Mouse (Mus musculus) neural tube, embryonic 11.5 days (tissue): ENCODE data around the gene Med14. TPM values are rescaled to one million over a fixed set of nuclear protein-coding genes. Genes with fewer than 3 reads are reported as not detected.

Source experiments
- ATAC-seq: fragments of 200-750 bp; cut with Nextera tagmentation; 2 replicates; pipeline ENCODE4 v1.8.0; 2017; ENCODE audit warnings: moderate number of reproducible peaks, mild to moderate bottlenecking, moderate TSS enrichment, moderate library complexity; ENCODE audit not compliant: insufficient read depth, low FRiP score, low TSS enrichment
- DNase-seq: peaks from one replicate; pipeline ENCODE4 v3.0.0-alpha.2; 2015; ENCODE audit warnings: low spot score
- H3K27ac ChIP-seq: fragments of 300-500 bp; sonication (generic); 2 replicates; pipeline ENCODE4 v1.5.1; 2014; ENCODE audit warnings: low read depth, mild to moderate bottlenecking, low read length
- H3K27me3 ChIP-seq: fragments of 300-500 bp; sonication (generic); 2 replicates; pipeline ENCODE4 v1.6.1; 2014; ENCODE audit warnings: mild to moderate bottlenecking, low read length, mixed read lengths; ENCODE audit not compliant: control insufficient read depth, insufficient read depth
- H3K36me3 ChIP-seq: fragments of 300-500 bp; sonication (generic); 2 replicates; pipeline ENCODE4 v1.6.1; 2014; ENCODE audit warnings: mild to moderate bottlenecking, low read length, moderate library complexity, mixed read lengths; ENCODE audit not compliant: control insufficient read depth, insufficient read depth
- H3K4me1 ChIP-seq: fragments of 300-500 bp; sonication (generic); 2 replicates; pipeline ENCODE4 v1.6.1; 2014; ENCODE audit warnings: low read length, mixed read lengths; ENCODE audit not compliant: control insufficient read depth, insufficient read depth
- H3K4me2 ChIP-seq: fragments of 300-500 bp; sonication (generic); 2 replicates; pipeline ENCODE4 v1.6.1; 2014; ENCODE audit warnings: low read depth, mild to moderate bottlenecking, moderate library complexity
- H3K4me3 ChIP-seq: fragments of 300-500 bp; sonication (generic); 2 replicates; pipeline ENCODE4 v1.5.1; 2014; ENCODE audit warnings: low read depth, low read length
- H3K9ac ChIP-seq: fragments of 300-500 bp; sonication (generic); 2 replicates; pipeline ENCODE4 v1.6.1; 2014; ENCODE audit warnings: mild to moderate bottlenecking, low read length
- H3K9me3 ChIP-seq: fragments of 300-500 bp; sonication (generic); 2 replicates; pipeline ENCODE4 v1.6.1; 2016; ENCODE audit warnings: low read length; ENCODE audit not compliant: control insufficient read depth
- WGBS: fragments of 180-500 bp; shearing (Covaris S2); extraction: QIAGEN DNeasy Blood & Tissue Kit; methylation state at CpG from one replicate; pipeline ENCODE4 v1.1.7; 2014; 5-methylcytosine and 5-hydroxymethylcytosine counted together
- polyA plus RNA-seq: library from polyadenylated mRNA; unstranded; fragments of >200 nt; fragmentation: Nextera tagmentation; extraction: Ambion mirVana; gene quantifications from 2 replicates; pipeline ENCODE4 v1.2.1, GENCODE M21; 2014

The Med14 gene
- polyA plus RNA-seq, 1 experiment from 2014 or later = 28.5 TPM

- Histone ChIP-seq H3K9me3 (no peaks in the 10 kb centered on the region), H3K27ac (no peak overlapping the region), H3K9ac (no peak overlapping the region), H3K36me3 (no peaks in the 10 kb centered on the region), H3K4me2 (no peak overlapping the region), H3K27me3 (no peaks in the 10 kb centered on the region), H3K4me1 (no peaks in the 10 kb centered on the region), H3K4me3 (no peak overlapping the region)
- no peak for DNase-seq
- 83% methylated on average over 4 of the region's 4 CpGs for WGBS
- ATAC-seq = no peak
Measured at GRCm38 (mm10) chrX:12716036-12716435, 45.8 kb downstream of the Med14 start.

- H3K4me2 ChIP-seq = no peak overlapping the region
- H3K27ac ChIP-seq = no peak overlapping the region
- no peaks in the 10 kb centered on the region for H3K9me3 ChIP-seq
- H3K4me3 ChIP-seq = no peak overlapping the region
- WGBS = 96% methylated on average over 7 of the region's 7 CpGs
- DNase-seq = no peak
- H3K4me1 ChIP-seq = no peaks in the 10 kb centered on the region
- H3K9ac ChIP-seq = no peak overlapping the region
- no peaks in the 10 kb centered on the region for H3K27me3 ChIP-seq
- no peak for ATAC-seq
- no peaks in the 10 kb centered on the region for H3K36me3 ChIP-seq
Measured at GRCm38 (mm10) chrX:12713796-12714195, 48.1 kb downstream of the Med14 start.

- ATAC-seq (no peak), DNase-seq (no peak)
- Histone ChIP-seq H3K27ac (no peak overlapping the region), H3K9ac (no peak overlapping the region), H3K4me2 (no peak overlapping the region), H3K4me3 (no peak overlapping the region), H3K4me1 (no peaks in the 10 kb centered on the region), H3K27me3 (no peaks in the 10 kb centered on the region), H3K9me3 (no peaks in the 10 kb centered on the region), H3K36me3 (no peaks in the 10 kb centered on the region)
- 83% methylated on average over 8 of the region's 8 CpGs for WGBS
Measured at GRCm38 (mm10) chrX:12686910-12687309, 75.0 kb downstream of the Med14 start.

- Histone ChIP-seq H3K9me3 (no peaks in the 10 kb centered on the region), H3K27me3 (no peaks in the 10 kb centered on the region), H3K27ac (no peak overlapping the region), H3K36me3 (no peaks in the 10 kb centered on the region), H3K9ac (no peak overlapping the region), H3K4me3 (no peak overlapping the region), H3K4me1 (no peaks in the 10 kb centered on the region), H3K4me2 (no peak overlapping the region)
- DNase-seq (no peak), ATAC-seq (no peak)
Measured at GRCm38 (mm10) chrX:12686071-12686470, 75.8 kb downstream of the Med14 start.

DNA sequence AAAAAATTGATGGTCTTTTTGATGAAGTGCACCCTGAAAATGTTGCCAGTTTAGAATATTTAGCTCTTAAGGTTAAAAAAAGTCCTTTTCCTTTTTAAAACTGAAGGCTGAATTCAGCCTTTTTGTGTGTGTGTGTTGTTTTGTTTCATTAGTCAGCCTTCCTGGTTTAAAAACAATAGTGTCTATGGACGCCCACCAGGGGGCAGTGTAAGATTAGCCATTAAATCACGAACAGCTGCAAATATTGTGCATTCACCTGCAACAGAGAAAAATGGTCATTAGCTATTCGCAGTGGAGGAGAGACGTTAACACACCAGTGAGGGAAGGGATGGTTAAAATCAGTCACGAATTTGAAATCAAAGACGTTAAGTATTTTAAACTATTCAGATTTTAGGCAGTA, 84.5 kb downstream of the Med14 start:
- no peak for ATAC-seq
- Histone ChIP-seq H3K36me3 (no peaks in the 10 kb centered on the region), H3K4me1 (no peaks in the 10 kb centered on the region), H3K27me3 (no peaks in the 10 kb centered on the region), H3K9me3 (no peaks in the 10 kb centered on the region), H3K9ac (no peak overlapping the region), H3K4me2 (no peak overlapping the region), H3K27ac (no peak overlapping the region), H3K4me3 (no peak overlapping the region)
- 40% methylated on average over 6 of the region's 6 CpGs for WGBS
- DNase-seq = peak; percentile 60

DNA sequence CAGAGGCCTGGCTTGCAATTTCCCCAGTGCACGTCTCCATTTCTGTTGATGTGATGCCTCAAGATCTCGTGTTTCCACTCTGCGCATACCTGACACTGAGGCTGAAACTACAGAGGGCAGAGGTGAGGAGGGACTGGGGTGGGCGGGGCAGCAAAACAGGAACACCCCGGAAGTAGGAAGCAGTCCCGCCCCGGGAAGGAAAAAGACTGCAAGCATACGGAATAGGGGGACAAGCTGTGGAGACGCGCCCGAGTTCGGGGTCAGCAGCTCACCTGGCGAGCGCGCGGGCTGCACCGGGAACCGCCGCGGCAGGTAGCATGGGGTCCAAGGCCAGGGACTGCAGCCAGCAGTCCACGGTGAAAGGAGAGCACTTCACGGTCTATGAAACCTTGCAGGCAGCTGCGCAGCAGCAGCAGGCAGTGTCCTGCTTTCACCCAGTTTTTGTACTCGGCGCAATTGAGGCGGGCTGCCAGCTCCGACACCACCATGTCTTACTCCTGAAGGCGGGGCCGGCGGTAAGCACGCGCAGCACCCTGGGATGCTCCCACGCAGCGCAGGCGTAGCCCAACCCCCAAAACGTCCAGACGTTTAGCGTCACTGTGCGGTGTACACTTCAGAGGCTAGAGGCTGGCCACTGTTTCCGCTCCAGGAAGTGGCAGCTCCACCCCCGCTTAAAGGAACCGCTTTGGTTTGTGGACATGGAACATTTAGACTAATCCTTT, 88.7 kb downstream of the Med14 start, which contains the start of gene 1810030O07Rik:
Gene 1810030O07Rik (minus strand): TSS at position 615 of the 722 bp plus-strand sequence.
- Histone ChIP-seq H3K27me3 (no peaks in the 10 kb centered on the region), H3K9ac (peak within 1 kb of the TSS; percentile 65), H3K4me1 (no peaks in the 10 kb centered on the region), H3K9me3 (no peaks in the 10 kb centered on the region), H3K4me2 (peak within 1 kb of the TSS; percentile 48), H3K27ac (no peak within 1 kb of the TSS), H3K4me3 (peak within 1 kb of the TSS; percentile 61), H3K36me3 (no peaks in the 10 kb centered on the region)
- ATAC-seq (peak; percentile 97), DNase-seq (peak; percentile 88)
- WGBS = 8% methylated on average over 40 of the region's 42 CpGs

GRCm38 (mm10) chrX:12653879-12654278, 108.0 kb downstream of the Med14 start:
- no peak overlapping the region for H3K4me2 ChIP-seq
- H3K27ac ChIP-seq = no peak overlapping the region
- ATAC-seq = no peak
- DNase-seq = no peak
- no peaks in the 10 kb centered on the region for H3K4me1 ChIP-seq
- no peaks in the 10 kb centered on the region for H3K36me3 ChIP-seq
- no peak overlapping the region for H3K4me3 ChIP-seq
- 78% methylated on average over 2 of the region's 2 CpGs for WGBS
- no peak overlapping the region for H3K9ac ChIP-seq
- H3K9me3 ChIP-seq = no peaks in the 10 kb centered on the region
- no peaks in the 10 kb centered on the region for H3K27me3 ChIP-seq

- ATAC-seq (no peak), DNase-seq (no peak)
- H3K27me3 ChIP-seq = no peaks in the 10 kb centered on the region
- no peak overlapping the region for H3K27ac ChIP-seq
- H3K9ac ChIP-seq = no peak overlapping the region
- H3K9me3 ChIP-seq = no peaks in the 10 kb centered on the region
- H3K4me1 ChIP-seq = no peaks in the 10 kb centered on the region
- no peak overlapping the region for H3K4me2 ChIP-seq
- no peaks in the 10 kb centered on the region for H3K36me3 ChIP-seq
- WGBS = 92% methylated on average over 16 of the region's 16 CpGs
- no peak overlapping the region for H3K4me3 ChIP-seq
Measured at GRCm38 (mm10) chrX:12651906-12652305, 110.0 kb downstream of the Med14 start.

- Histone ChIP-seq H3K36me3 (no peaks in the 10 kb centered on the region), H3K4me1 (no peaks in the 10 kb centered on the region), H3K9me3 (no peaks in the 10 kb centered on the region), H3K4me2 (no peak overlapping the region), H3K27ac (no peak overlapping the region), H3K4me3 (no peak overlapping the region), H3K9ac (no peak overlapping the region), H3K27me3 (no peaks in the 10 kb centered on the region)
- ATAC-seq = no peak
- DNase-seq = no peak
- 74% methylated on average over 12 of the region's 12 CpGs for WGBS
Measured at GRCm38 (mm10) chrX:12645531-12646304, 116.2 kb downstream of the Med14 start.
